Mouse (Mus musculus) forebrain, embryonic 16.5 days (tissue): ENCODE results near the gene Mtmr10. TPM values are rescaled to one million over a fixed set of nuclear protein-coding genes. Genes with fewer than 3 reads are reported as not detected.

Experiments
- ATAC-seq: fragments of 200-750 bp; cut with Nextera tagmentation; 2 replicates; pipeline ENCODE4 v1.8.0; 2017; ENCODE audit warnings: mild to moderate bottlenecking, moderate library complexity
- H3K27ac ChIP-seq: fragments of 300-500 bp; sonication (generic); 2 replicates; pipeline ENCODE4 v1.5.1; 2014; ENCODE audit warnings: low read length, control low read depth
- H3K27me3 ChIP-seq: fragments of 300-500 bp; sonication (generic); replicated peaks from 2 replicates; pipeline ENCODE4 v1.6.1; 2014; ENCODE audit warnings: low read length; ENCODE audit not compliant: control insufficient read depth, insufficient read depth
- H3K36me3 ChIP-seq: fragments of 300-500 bp; sonication (generic); 2 replicates; pipeline ENCODE4 v1.6.1; 2014; ENCODE audit not compliant: control insufficient read depth, insufficient read depth
- H3K4me1 ChIP-seq: fragments of 300-500 bp; sonication (generic); replicated peaks from 2 replicates; pipeline ENCODE4 v1.6.1; 2014; ENCODE audit warnings: low read length; ENCODE audit not compliant: control insufficient read depth, insufficient read depth
- H3K4me2 ChIP-seq: fragments of 300-500 bp; sonication (generic); 2 replicates; pipeline ENCODE4 v1.6.1; 2014; ENCODE audit warnings: mild to moderate bottlenecking, low read length, control low read depth
- H3K4me3 ChIP-seq: fragments of 300-500 bp; sonication (generic); replicated peaks from 2 replicates; pipeline ENCODE4 v1.5.1; 2014; ENCODE audit warnings: mild to moderate bottlenecking, low read length, control low read depth
- H3K9ac ChIP-seq: fragments of 300-500 bp; sonication (generic); replicated peaks from 2 replicates; pipeline ENCODE4 v1.6.1; 2014; ENCODE audit warnings: low read depth, low read length, control low read depth
- H3K9me3 ChIP-seq: fragments of 300-500 bp; sonication (generic); 2 replicates; pipeline ENCODE4 v1.6.1; 2016; ENCODE audit warnings: low read length; ENCODE audit not compliant: control insufficient read depth
- WGBS: fragments of 180-500 bp; shearing (Covaris S2); extraction: QIAGEN DNeasy Blood & Tissue Kit; methylation state at CpG from one replicate; pipeline ENCODE4 v1.1.7; 2014; 5-methylcytosine and 5-hydroxymethylcytosine counted together
- polyA plus RNA-seq: library from polyadenylated mRNA; unstranded; fragments of >200 nt; fragmentation: Nextera tagmentation; extraction: Ambion mirVana; gene quantifications from 2 replicates; pipeline ENCODE4 v1.2.1, GENCODE M21; 2015

Gene Mtmr10
- polyA plus RNA-seq, 1 experiment from 2014 or later = 8.8 TPM

DNA sequence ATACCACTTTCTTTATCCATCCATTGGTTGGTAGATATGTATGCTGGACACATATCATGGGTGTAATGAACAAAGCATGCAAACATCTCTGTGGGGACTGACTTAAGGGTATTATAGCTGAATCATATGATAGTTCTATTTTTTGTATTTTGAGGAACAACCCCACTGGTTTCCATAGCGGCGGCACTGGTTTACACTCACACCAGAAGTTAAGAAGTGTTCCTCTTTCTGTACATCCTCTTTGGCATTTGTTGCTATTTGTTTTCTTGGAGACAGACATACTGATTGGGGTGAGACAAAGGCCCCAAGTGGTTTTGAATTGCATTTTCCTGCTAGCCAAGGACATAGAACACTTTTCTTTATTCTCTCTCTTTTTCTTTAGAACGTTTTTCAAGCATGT lies 7.9 kb upstream of the Mtmr10 start:
- no peaks in the 10 kb centered on the region for H3K4me1 ChIP-seq
- H3K27ac ChIP-seq = no peak overlapping the region
- no peak overlapping the region for H3K4me3 ChIP-seq
- no peak for ATAC-seq
- no peaks in the 10 kb centered on the region for H3K9me3 ChIP-seq
- no peak overlapping the region for H3K9ac ChIP-seq
- 79% methylated on average over 3 of the region's 3 CpGs for WGBS
- H3K27me3 ChIP-seq = no peaks in the 10 kb centered on the region
- H3K36me3 ChIP-seq = no peaks in the 10 kb centered on the region
- H3K4me2 ChIP-seq = no peak overlapping the region

DNA sequence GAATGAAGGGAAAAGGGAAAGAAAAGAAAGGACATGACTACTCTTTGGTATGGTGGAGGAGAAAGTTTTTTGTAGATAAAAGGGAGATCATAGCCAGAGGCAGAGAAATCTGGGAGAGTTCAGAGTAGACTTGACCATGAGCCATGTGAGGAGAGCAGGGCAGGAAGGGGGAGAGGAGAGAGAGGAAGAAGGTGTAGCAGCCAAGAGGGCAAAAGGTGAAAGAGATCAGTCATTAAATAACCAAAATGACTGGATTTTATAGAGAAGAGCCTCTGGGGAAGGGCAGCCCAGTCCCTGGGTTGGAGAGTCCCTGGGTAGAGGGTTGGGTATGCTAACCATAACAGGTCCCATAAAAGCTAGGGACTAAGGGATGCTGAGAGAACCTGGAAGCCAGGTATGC lies 887 bp upstream of the Mtmr10 start:
- no peak overlapping the region for H3K9ac ChIP-seq
- ATAC-seq = no peak

DNA sequence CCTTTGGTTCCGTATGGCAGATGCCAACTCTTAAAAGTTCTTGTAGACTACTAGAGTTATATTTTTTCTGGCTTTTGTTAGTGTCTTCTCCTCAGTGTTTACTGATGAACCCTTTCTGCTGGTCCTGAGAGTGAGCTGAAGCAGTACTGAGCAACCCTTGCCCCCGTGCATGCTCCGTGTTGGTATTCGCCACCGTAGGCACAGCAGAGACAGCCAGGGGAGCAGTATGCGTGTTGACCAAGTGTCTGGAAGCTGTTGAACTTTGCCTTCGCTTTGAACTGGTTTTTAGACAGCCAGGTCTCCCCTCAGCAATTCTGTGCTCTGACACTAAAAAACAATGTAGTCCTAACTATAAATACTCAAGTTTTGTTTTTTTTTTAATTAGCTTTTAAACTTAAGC lies 2.0 kb downstream of the Mtmr10 start:
- ATAC-seq = no peak
- H3K9me3 ChIP-seq = no peaks in the 10 kb centered on the region
- no peak overlapping the region for H3K4me3 ChIP-seq
- no peaks in the 10 kb centered on the region for H3K27me3 ChIP-seq
- no peak overlapping the region for H3K9ac ChIP-seq
- no peaks in the 10 kb centered on the region for H3K36me3 ChIP-seq
- WGBS = 97% methylated on average over 7 of the region's 7 CpGs
- no peak overlapping the region for H3K4me2 ChIP-seq
- no peak overlapping the region for H3K27ac ChIP-seq
- peaks cover 9% of the 10 kb centered on the region for H3K4me1 ChIP-seq

More for the DNA sequence above, 887 bp upstream of the Mtmr10 start:
- Histone ChIP-seq H3K4me2 (peak overlapping the region; percentile 70), H3K9me3 (no peaks in the 10 kb centered on the region), H3K27me3 (no peaks in the 10 kb centered on the region), H3K4me3 (no peak overlapping the region), H3K36me3 (no peaks in the 10 kb centered on the region), H3K27ac (no peak overlapping the region), H3K4me1 (peaks cover 9% of the 10 kb centered on the region)

GRCm38 (mm10) chr7:64290431-64290830 lies 3.0 kb downstream of the Mtmr10 start:
- WGBS = 88% methylated on average over 6 of the region's 6 CpGs
- no peak for ATAC-seq

GRCm38 (mm10) chr7:64291722-64292121 lies 4.3 kb downstream of the Mtmr10 start:
- Histone ChIP-seq H3K36me3 (no peaks in the 10 kb centered on the region), H3K27me3 (no peaks in the 10 kb centered on the region), H3K4me3 (no peak overlapping the region), H3K9ac (no peak overlapping the region), H3K4me2 (no peak overlapping the region), H3K4me1 (peaks cover 13% of the 10 kb centered on the region), H3K9me3 (no peaks in the 10 kb centered on the region), H3K27ac (no peak overlapping the region)
- no peak for ATAC-seq
- WGBS = 94% methylated on average over 10 of the region's 10 CpGs

More at GRCm38 (mm10) chr7:64290431-64290830, 3.0 kb downstream of the Mtmr10 start:
- Histone ChIP-seq H3K27ac (no peak overlapping the region), H3K27me3 (no peaks in the 10 kb centered on the region), H3K9me3 (no peaks in the 10 kb centered on the region), H3K4me1 (peaks cover 9% of the 10 kb centered on the region), H3K9ac (no peak overlapping the region), H3K4me3 (no peak overlapping the region), H3K4me2 (no peak overlapping the region), H3K36me3 (no peaks in the 10 kb centered on the region)

- Histone ChIP-seq H3K4me2 (no peak overlapping the region), H3K27ac (no peak overlapping the region), H3K9me3 (no peaks in the 10 kb centered on the region), H3K36me3 (no peaks in the 10 kb centered on the region), H3K4me1 (peaks cover 7% of the 10 kb centered on the region; the same call in 1 of the 2 replicates), H3K4me3 (no peak overlapping the region), H3K27me3 (no peaks in the 10 kb centered on the region), H3K9ac (no peak overlapping the region)
- WGBS = 32% methylated on average over 5 of the region's 5 CpGs
- ATAC-seq = no peak
These were observed 9.0 kb downstream of the Mtmr10 start for GRCm38 (mm10) chr7:64296286-64297010.

DNA sequence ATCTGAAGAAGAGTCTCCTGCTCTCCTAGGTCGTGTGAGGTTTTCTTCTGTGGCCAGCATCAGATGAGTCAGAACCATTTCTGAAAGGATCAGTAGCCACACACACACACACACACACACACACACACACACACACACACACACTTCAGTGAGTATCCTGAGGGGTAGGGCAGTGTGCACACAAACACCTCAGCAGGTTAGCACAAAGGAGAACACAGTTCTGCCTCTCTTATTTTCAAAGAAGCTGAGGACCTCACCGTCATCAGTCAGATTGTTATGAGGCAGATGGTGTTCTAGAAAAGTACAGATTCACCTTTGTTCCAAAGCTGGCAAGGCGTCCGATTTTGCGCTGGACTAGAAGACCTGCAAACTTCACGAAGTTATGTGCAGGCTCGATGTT lies 22.8 kb downstream of the Mtmr10 start:
- Histone ChIP-seq H3K36me3 (peaks cover 3% of the 10 kb centered on the region; the same call in 1 of the 2 replicates), H3K9me3 (no peaks in the 10 kb centered on the region), H3K27ac (no peak overlapping the region), H3K27me3 (no peaks in the 10 kb centered on the region), H3K4me3 (no peak overlapping the region), H3K9ac (no peak overlapping the region), H3K4me2 (no peak overlapping the region), H3K4me1 (no peaks in the 10 kb centered on the region)
- WGBS = 83% methylated on average over 7 of the region's 7 CpGs
- ATAC-seq = no peak

DNA sequence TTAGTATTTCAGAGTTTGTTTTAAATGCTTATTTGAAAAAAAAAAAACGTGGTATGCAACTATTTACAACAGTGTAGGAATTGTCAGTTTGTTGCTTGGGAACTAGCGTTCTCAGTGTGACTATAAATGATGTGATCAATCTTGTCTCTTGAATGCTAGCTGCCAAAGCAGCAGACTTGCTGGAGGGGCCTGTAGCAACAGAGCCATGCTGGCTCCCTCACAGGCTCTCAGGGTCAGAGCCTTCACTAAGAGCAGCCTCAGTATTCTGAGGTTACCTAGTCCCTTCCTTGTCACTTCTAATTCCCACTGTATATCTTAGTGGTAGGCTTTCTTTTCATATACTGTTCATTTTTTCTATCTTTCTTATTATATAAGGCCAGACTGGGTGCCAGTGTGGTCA lies 23.3 kb downstream of the Mtmr10 start:
- H3K36me3 ChIP-seq = peaks cover 3% of the 10 kb centered on the region; the same call in 1 of the 2 replicates
- no peak for ATAC-seq
- no peak overlapping the region for H3K9ac ChIP-seq
- 77% methylated on average over 2 of the region's 2 CpGs for WGBS
- no peak overlapping the region for H3K27ac ChIP-seq
- H3K27me3 ChIP-seq = no peaks in the 10 kb centered on the region
- H3K4me2 ChIP-seq = no peak overlapping the region
- no peaks in the 10 kb centered on the region for H3K4me1 ChIP-seq
- H3K4me3 ChIP-seq = no peak overlapping the region
- H3K9me3 ChIP-seq = no peaks in the 10 kb centered on the region

DNA sequence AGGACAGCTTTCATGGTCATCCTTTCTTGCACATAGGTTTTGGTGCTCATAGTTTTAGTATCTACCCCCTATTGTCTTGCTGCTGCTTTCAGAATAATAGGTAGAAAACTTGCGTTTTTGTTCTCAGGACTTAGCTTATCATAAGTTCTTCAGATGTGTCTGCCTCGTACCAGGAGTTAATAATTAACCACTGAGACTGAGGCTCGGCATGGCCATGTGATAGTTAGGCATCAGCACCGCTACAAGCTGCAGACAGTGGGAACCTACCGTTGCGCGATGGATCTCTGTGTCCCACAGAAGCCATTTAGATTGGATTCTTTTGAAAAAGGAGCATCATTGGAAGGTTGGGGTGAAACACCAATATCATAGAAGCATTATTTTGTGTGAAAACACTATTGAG lies 25.4 kb downstream of the Mtmr10 start:
- Histone ChIP-seq H3K4me2 (no peak overlapping the region), H3K9me3 (no peaks in the 10 kb centered on the region), H3K4me3 (no peak overlapping the region), H3K27me3 (no peaks in the 10 kb centered on the region), H3K9ac (no peak overlapping the region), H3K36me3 (peaks cover 3% of the 10 kb centered on the region; the same call in 1 of the 2 replicates), H3K4me1 (no peaks in the 10 kb centered on the region), H3K27ac (no peak overlapping the region)
- no peak for ATAC-seq
- 93% methylated on average over 7 of the region's 7 CpGs for WGBS

DNA sequence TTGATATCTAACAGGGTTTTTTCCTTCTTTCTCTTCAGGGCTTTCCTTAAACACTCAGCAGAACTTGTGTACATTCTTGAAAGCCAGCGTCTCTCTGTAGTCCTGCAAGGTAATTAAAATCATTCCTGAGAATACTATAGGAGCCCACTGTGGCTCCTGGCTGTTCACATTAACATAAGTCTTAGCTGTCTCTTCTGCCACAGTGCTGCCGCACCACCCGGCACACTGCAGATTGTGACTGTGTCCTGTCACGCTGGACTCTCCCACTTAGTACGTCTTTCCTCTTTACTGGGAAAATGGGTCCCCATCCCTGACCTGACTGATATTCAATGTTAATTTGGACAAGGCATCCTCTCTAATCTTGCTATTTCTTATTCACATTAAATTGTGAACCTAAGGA lies 33.7 kb downstream of the Mtmr10 start:
- Histone ChIP-seq H3K4me1 (no peaks in the 10 kb centered on the region), H3K4me3 (no peak overlapping the region), H3K4me2 (no peak overlapping the region), H3K9me3 (no peaks in the 10 kb centered on the region), H3K27ac (no peak overlapping the region), H3K36me3 (peaks cover 3% of the 10 kb centered on the region), H3K27me3 (no peaks in the 10 kb centered on the region), H3K9ac (no peak overlapping the region)
- 84% methylated on average over 5 of the region's 5 CpGs for WGBS
- ATAC-seq = no peak
